ENCODE assay signal across 8 mouse cellular contexts in genomic region chr17:35917463-35918251, GRCm38 (mm10). TPM values are rescaled to one million over a fixed set of nuclear protein-coding genes. Genes with fewer than 3 reads are reported as not detected.
DNase-seq lines count a peak whose midpoint lies in the region; ATAC-seq lines count a peak whose summit lies in the region.

No protein-coding gene starts in this region.

- peak overlapping the region; percentile 93 for H3K4me2 ChIP-seq in embryonic facial prominence, embryonic 13.5 days
- H3K4me2 ChIP-seq in stomach, embryonic 14.5 days (replicated peaks; ENCODE audit: low read depth, low read length), result peak overlapping the region; percentile 94

- WGBS in embryonic facial prominence, embryonic 13.5 days, result under 1% methylated on average over 13 of the region's 13 CpGs
- under 1% methylated on average over 13 of the region's 13 CpGs for WGBS in hindbrain, embryonic 10.5 days
- under 1% methylated on average over 13 of the region's 13 CpGs for WGBS in stomach, embryonic 14.5 days

- peaks cover 15% of the 10 kb centered on the region for H3K36me3 ChIP-seq in embryonic facial prominence, embryonic 13.5 days
- H3K36me3 ChIP-seq in hindbrain, embryonic 10.5 days, result peaks cover 44% of the 10 kb centered on the region
- peaks cover 22% of the 10 kb centered on the region for H3K36me3 ChIP-seq in stomach, embryonic 14.5 days (ENCODE audit: control insufficient read depth, insufficient read depth, low read length)

- DNase-seq in cerebellum, adult 11 months, result peak; percentile 65
- peak; percentile 84 for DNase-seq in ZHBTc4 (ENCODE audit: low read depth, low spot score)
- peak; percentile 69 for DNase-seq in hindbrain, embryonic 10.5 days (ENCODE audit: low spot score)
- DNase-seq in layer of hippocampus, postnatal 14 days (ENCODE audit: low spot score in 2 of 2), result peak; percentile 51 to 88
- peak; percentile 83 for DNase-seq in mesoderm, embryonic 11.5 days (ENCODE audit: low read depth, low spot score)

- H3K4me1 ChIP-seq in embryonic facial prominence, embryonic 13.5 days, result peaks cover 26% of the 10 kb centered on the region
- peaks cover 35% of the 10 kb centered on the region for H3K4me1 ChIP-seq in hindbrain, embryonic 10.5 days (replicated peaks)
- H3K4me1 ChIP-seq in stomach, embryonic 14.5 days (ENCODE audit: control insufficient read depth, insufficient read depth, low read length), result peaks cover 16% of the 10 kb centered on the region; the same call in 1 of the 2 replicates

- peak overlapping the region; percentile 97 for H3K9ac ChIP-seq in embryonic facial prominence, embryonic 13.5 days
- H3K9ac ChIP-seq in stomach, embryonic 14.5 days (replicated peaks; ENCODE audit: low read depth, low read length), result peak overlapping the region; percentile 98

- H3K9me3 ChIP-seq in embryonic facial prominence, embryonic 13.5 days, result no peaks in the 10 kb centered on the region
- no peaks in the 10 kb centered on the region for H3K9me3 ChIP-seq in hindbrain, embryonic 10.5 days
- no peaks in the 10 kb centered on the region for H3K9me3 ChIP-seq in stomach, embryonic 14.5 days (ENCODE audit: control insufficient read depth, low read depth, low read length)

- H3K27me3 ChIP-seq in embryonic facial prominence, embryonic 13.5 days, result no peaks in the 10 kb centered on the region
- no peaks in the 10 kb centered on the region for H3K27me3 ChIP-seq in hindbrain, embryonic 10.5 days (ENCODE audit: insufficient read depth, poor library complexity, severe bottlenecking)
- no peaks in the 10 kb centered on the region for H3K27me3 ChIP-seq in stomach, embryonic 14.5 days (ENCODE audit: control insufficient read depth, insufficient read depth, low read length)

- peak overlapping the region; percentile 72 for H3K4me3 ChIP-seq in embryonic facial prominence, embryonic 13.5 days
- H3K4me3 ChIP-seq in hindbrain, embryonic 10.5 days, result peak overlapping the region; percentile 85
- H3K4me3 ChIP-seq in stomach, embryonic 14.5 days (ENCODE audit: low read depth, low read length), result peak overlapping the region; percentile 90

- H3K27ac ChIP-seq in embryonic facial prominence, embryonic 13.5 days, result peak overlapping the region; percentile 97
- peak overlapping the region; percentile 99 for H3K27ac ChIP-seq in hindbrain, embryonic 10.5 days
- peak overlapping the region; percentile 97 for H3K27ac ChIP-seq in stomach, embryonic 14.5 days (ENCODE audit: low read length)

- no peak for ATAC-seq in cerebellum, adult (ENCODE audit: insufficient number of reproducible peaks, low FRiP score, low TSS enrichment)
- ATAC-seq in embryonic facial prominence, embryonic 13.5 days (ENCODE audit: insufficient number of reproducible peaks, insufficient read depth, low FRiP score, low TSS enrichment, low read depth), result no peak
- no peak for ATAC-seq in stomach, embryonic 14.5 days (ENCODE audit: insufficient number of reproducible peaks, insufficient read depth, low FRiP score, low read depth)

RNA-seq across cellular contexts. Expression of gene Ppp1r10, which starts 1.4 kb away (rescaled TPM):
- 40.1 and 44.3 TPM in 2 replicates for polyA plus RNA-seq in embryonic facial prominence, embryonic 13.5 days (2015; fragmentation: Nextera tagmentation; extraction: Ambion mirVana)
- polyA plus RNA-seq in hindbrain, embryonic 10.5 days (2016; fragmentation: Nextera tagmentation; extraction: Ambion mirVana), result 59.9 and 64.5 TPM in 2 replicates
- total RNA-seq in layer of hippocampus, postnatal 14 days (2021), result 10 to 100 TPM; 68.3 to 74.5 TPM
- 32.6 and 35.4 TPM in 2 replicates for polyA plus RNA-seq in stomach, embryonic 14.5 days (2014; fragmentation: Nextera tagmentation; extraction: Ambion mirVana)

RNA-seq across cellular contexts. Expression of gene Mrps18b, which starts 1.5 kb away (rescaled TPM):
- polyA plus RNA-seq in embryonic facial prominence, embryonic 13.5 days (2015; fragmentation: Nextera tagmentation; extraction: Ambion mirVana), result 60.2 and 69.9 TPM in 2 replicates
- 75.7 and 88.1 TPM in 2 replicates for polyA plus RNA-seq in hindbrain, embryonic 10.5 days (2016; fragmentation: Nextera tagmentation; extraction: Ambion mirVana)
- 10 to 100 TPM; 41.2 to 42.7 TPM for total RNA-seq in layer of hippocampus, postnatal 14 days (2021)
- polyA plus RNA-seq in stomach, embryonic 14.5 days (2014; fragmentation: Nextera tagmentation; extraction: Ambion mirVana), result 72.2 and 83.6 TPM in 2 replicates

RNA-seq across cellular contexts. Expression of gene Atat1, which starts 7.8 kb away (rescaled TPM):
- polyA plus RNA-seq in embryonic facial prominence, embryonic 13.5 days (2015; fragmentation: Nextera tagmentation; extraction: Ambion mirVana), result 136 and 151 TPM in 2 replicates
- 136 and 227 TPM in 2 replicates for polyA plus RNA-seq in hindbrain, embryonic 10.5 days (2016; fragmentation: Nextera tagmentation; extraction: Ambion mirVana)
- total RNA-seq in layer of hippocampus, postnatal 14 days (2021), result 10 to 100 TPM; 82.6 to 87.1 TPM
- 84.1 and 98.6 TPM in 2 replicates for polyA plus RNA-seq in stomach, embryonic 14.5 days (2014; fragmentation: Nextera tagmentation; extraction: Ambion mirVana)

RNA-seq across cellular contexts. Expression of gene 2310061I04Rik, which starts 20.4 kb away (rescaled TPM):
- polyA plus RNA-seq in embryonic facial prominence, embryonic 13.5 days (2015; fragmentation: Nextera tagmentation; extraction: Ambion mirVana), result 24.7 and 30.1 TPM in 2 replicates
- 27.7 and 29.7 TPM in 2 replicates for polyA plus RNA-seq in hindbrain, embryonic 10.5 days (2016; fragmentation: Nextera tagmentation; extraction: Ambion mirVana)
- 10 to 100 TPM; 61.8 to 71.4 TPM for total RNA-seq in layer of hippocampus, postnatal 14 days (2021)
- polyA plus RNA-seq in stomach, embryonic 14.5 days (2014; fragmentation: Nextera tagmentation; extraction: Ambion mirVana), result 26.7 and 29.8 TPM in 2 replicates

RNA-seq across cellular contexts. Expression of gene Dhx16, which starts 38.0 kb away (rescaled TPM):
- polyA plus RNA-seq in embryonic facial prominence, embryonic 13.5 days (2015; fragmentation: Nextera tagmentation; extraction: Ambion mirVana), result 40.9 and 53.5 TPM in 2 replicates
- polyA plus RNA-seq in hindbrain, embryonic 10.5 days (2016; fragmentation: Nextera tagmentation; extraction: Ambion mirVana), result 53.0 and 58.9 TPM in 2 replicates
- 10 to 100 TPM; 30.3 to 33.6 TPM for total RNA-seq in layer of hippocampus, postnatal 14 days (2021)
- 34.0 and 38.0 TPM in 2 replicates for polyA plus RNA-seq in stomach, embryonic 14.5 days (2014; fragmentation: Nextera tagmentation; extraction: Ambion mirVana)
